Mouse (Mus musculus): ENCODE data around the gene Aspscr1. TPM values are rescaled to one million over a fixed set of nuclear protein-coding genes. Genes with fewer than 3 reads are reported as not detected.

Aspscr1 gene
- total and polyA plus RNA-seq, 3 experiments, result 35.2 to 38.6 (median 38.3) TPM

DNA sequence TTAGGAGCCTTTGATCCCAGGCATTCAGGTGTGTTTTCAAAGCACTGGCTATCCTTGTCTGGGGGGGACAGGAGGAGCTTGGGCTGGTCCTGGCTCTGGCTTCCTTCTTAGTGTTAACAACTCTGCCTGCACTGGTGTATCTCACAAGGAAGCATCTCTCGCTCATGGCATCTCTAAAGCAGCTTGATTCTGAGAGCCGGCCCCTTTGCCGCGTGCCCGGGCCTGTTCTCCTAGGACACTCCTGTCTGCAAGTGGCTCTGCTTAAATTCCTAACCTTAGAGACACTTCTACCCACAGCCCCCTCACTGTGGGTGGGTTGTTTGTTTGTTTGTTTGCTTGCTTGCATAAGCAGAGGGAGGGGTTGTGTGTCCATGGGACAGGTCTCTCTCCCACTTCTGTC lies 35.2 kb downstream of the Aspscr1 start:
- no peak for DNase-seq
- Histone ChIP-seq H3K9ac (ENCODE audit: low read depth, low read length) (no peak overlapping the region), H3K4me3 (no peak overlapping the region), H3K4me1 (ENCODE audit: control insufficient read depth, insufficient read depth, low read length) (peaks cover 3% of the 10 kb centered on the region; the same call in 1 of the 2 replicates), H3K27ac (no peak overlapping the region), H3K27me3 (ENCODE audit: control insufficient read depth, insufficient read depth, low read length) (no peaks in the 10 kb centered on the region), H3K79me2 (replicated peaks; ENCODE audit: control insufficient read depth, insufficient read depth, low read length) (no peaks in the 10 kb centered on the region), H3K36me3 (ENCODE audit: control insufficient read depth, insufficient read depth, low read length) (no peaks in the 10 kb centered on the region)
- 68% methylated on average over 5 of the region's 5 CpGs for WGBS
- intact Hi-C loops (cut with DNase I), result no loop called here
- TF ChIP-seq CTCF (IDR thresholded peaks at IDR 0.05) (no peak), EP300 (IDR thresholded peaks at IDR 0.05; ENCODE audit: insufficient read depth, low read depth, low read length) (no peak), POLR2A (IDR thresholded peaks at IDR 0.05; ENCODE audit: insufficient read depth, low read depth, low read length) (no peak)

DNA sequence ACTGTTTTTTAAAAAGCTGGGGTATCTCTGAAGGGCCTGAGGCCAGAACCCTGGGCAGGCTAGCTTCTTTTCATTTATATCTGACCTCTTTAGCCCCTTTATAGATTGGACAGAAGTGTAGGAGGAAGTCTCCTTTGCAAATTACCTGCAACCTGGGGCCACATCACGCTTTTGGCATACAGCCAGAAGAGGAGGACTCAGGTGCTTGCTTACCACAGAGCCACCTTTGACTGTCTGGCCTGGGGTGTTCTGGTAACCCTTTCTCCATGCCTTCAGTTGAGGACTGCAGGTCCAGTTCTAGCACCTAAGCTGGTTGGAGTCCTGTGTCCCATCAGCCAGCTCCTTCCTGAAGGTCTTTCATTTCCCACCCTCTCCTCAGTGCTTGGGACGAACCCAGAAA lies 36.8 kb downstream of the Aspscr1 start:
- peaks cover 3% of the 10 kb centered on the region; the same call in 1 of the 2 replicates for H3K4me1 ChIP-seq (ENCODE audit: control insufficient read depth, insufficient read depth, low read length)
- no peaks in the 10 kb centered on the region for H3K27me3 ChIP-seq (ENCODE audit: control insufficient read depth, insufficient read depth, low read length)
- intact Hi-C loops (cut with DNase I), result no loop called here
- H3K9ac ChIP-seq (ENCODE audit: low read depth, low read length), result no peak overlapping the region
- no peak overlapping the region for H3K4me3 ChIP-seq
- no peak for TF ChIP-seq EP300 (IDR thresholded peaks at IDR 0.05; ENCODE audit: insufficient read depth, low read depth, low read length)
- no peaks in the 10 kb centered on the region for H3K36me3 ChIP-seq (ENCODE audit: control insufficient read depth, insufficient read depth, low read length)
- no peak overlapping the region for H3K27ac ChIP-seq
- no peak for DNase-seq
- WGBS, result 88% methylated on average over 2 of the region's 2 CpGs
- no peaks in the 10 kb centered on the region for H3K79me2 ChIP-seq (replicated peaks; ENCODE audit: control insufficient read depth, insufficient read depth, low read length)

DNA sequence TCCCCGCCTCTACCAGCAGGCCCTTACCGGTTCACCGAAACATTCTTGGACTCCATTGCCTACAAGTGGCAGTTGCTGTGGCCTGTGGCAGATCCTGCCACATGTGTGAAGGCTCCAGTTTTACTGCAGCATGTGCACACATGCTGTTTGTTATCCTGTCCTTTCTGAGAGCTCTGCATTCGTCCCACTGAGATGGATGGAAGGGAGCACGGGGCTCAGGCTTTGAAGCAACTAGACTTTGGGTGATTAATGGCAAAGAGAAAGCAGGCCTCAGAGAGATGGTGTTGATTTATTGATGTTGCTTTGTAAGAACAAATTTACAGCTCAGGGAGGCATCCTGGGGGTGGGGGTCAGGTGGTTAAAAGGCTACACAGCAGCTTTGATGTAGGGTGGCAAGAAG lies 37.9 kb downstream of the Aspscr1 start:
- Histone ChIP-seq H3K36me3 (ENCODE audit: control insufficient read depth, insufficient read depth, low read length) (no peaks in the 10 kb centered on the region), H3K27me3 (ENCODE audit: control insufficient read depth, insufficient read depth, low read length) (no peaks in the 10 kb centered on the region), H3K79me2 (replicated peaks; ENCODE audit: control insufficient read depth, insufficient read depth, low read length) (no peaks in the 10 kb centered on the region), H3K27ac (no peak overlapping the region), H3K4me3 (no peak overlapping the region), H3K4me1 (ENCODE audit: control insufficient read depth, insufficient read depth, low read length) (peaks cover 5% of the 10 kb centered on the region; the same call in 1 of the 2 replicates), H3K9ac (ENCODE audit: low read depth, low read length) (no peak overlapping the region)
- intact Hi-C loops (cut with DNase I), result loop anchor here (5.0 kb wide), 1 partner anchor 128 kb away; the partner anchor contains the start of gene Arhgdia
- WGBS, result 90% methylated on average over 5 of the region's 5 CpGs
- no peak for TF ChIP-seq POLR2A (IDR thresholded peaks at IDR 0.05; ENCODE audit: insufficient read depth, low read depth, low read length)
- TF ChIP-seq EP300 (IDR thresholded peaks at IDR 0.05; ENCODE audit: insufficient read depth, low read depth, low read length), result no peak
- TF ChIP-seq CTCF (IDR thresholded peaks at IDR 0.05), result no peak
- no peak for DNase-seq

DNA sequence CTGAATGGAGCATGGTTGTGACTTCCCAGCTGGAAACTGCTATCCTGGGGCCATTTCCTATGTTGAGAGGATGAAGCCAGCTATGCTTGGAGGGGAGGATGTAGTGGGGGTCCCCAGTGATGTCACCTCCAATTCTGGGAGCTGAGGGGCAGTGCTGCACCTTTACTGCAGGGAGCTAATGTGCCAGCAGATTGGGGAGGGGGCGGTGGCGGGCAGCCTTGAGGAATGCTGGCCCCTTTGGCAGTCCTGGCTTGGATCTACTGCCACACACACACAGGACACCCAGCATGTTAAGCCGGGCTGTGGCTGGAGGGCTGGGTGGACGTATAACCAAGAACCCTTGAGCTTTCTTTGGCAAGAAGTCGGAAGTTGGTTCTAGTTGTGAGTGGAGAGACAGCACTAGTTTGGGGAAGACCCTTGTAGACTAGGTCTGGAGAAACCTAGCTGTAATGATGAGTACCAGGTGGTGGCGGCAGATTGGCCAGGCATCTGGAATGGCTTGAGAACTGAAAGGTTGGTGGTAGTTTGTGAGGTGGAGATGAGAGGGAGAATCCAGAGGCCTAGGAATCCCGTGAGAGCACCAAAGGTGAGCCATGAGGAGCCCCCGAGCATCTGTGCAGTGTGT lies 39.3 kb downstream of the Aspscr1 start:
- Histone ChIP-seq H3K4me3 (no peak overlapping the region), H3K27me3 (ENCODE audit: control insufficient read depth, insufficient read depth, low read length) (no peaks in the 10 kb centered on the region), H3K9ac (ENCODE audit: low read depth, low read length) (no peak overlapping the region), H3K27ac (no peak overlapping the region), H3K79me2 (replicated peaks; ENCODE audit: control insufficient read depth, insufficient read depth, low read length) (no peaks in the 10 kb centered on the region), H3K36me3 (ENCODE audit: control insufficient read depth, insufficient read depth, low read length) (no peaks in the 10 kb centered on the region), H3K4me1 (ENCODE audit: control insufficient read depth, insufficient read depth, low read length) (peaks cover 5% of the 10 kb centered on the region; the same call in 1 of the 2 replicates)
- TF ChIP-seq EP300 (IDR thresholded peaks at IDR 0.05; ENCODE audit: insufficient read depth, low read depth, low read length) (no peak), CTCF (IDR thresholded peaks at IDR 0.05) (no peak), POLR2A (IDR thresholded peaks at IDR 0.05; ENCODE audit: insufficient read depth, low read depth, low read length) (no peak)
- 69% methylated on average over 8 of the region's 8 CpGs for WGBS
- intact Hi-C loops (cut with DNase I), result loop anchor here (1.0 to 5.0 kb wide), 5 partner anchors 53 to 223 kb away; partner anchors contain the start of genes Arhgdia and Sirt7
- DNase-seq, result no peak

DNA sequence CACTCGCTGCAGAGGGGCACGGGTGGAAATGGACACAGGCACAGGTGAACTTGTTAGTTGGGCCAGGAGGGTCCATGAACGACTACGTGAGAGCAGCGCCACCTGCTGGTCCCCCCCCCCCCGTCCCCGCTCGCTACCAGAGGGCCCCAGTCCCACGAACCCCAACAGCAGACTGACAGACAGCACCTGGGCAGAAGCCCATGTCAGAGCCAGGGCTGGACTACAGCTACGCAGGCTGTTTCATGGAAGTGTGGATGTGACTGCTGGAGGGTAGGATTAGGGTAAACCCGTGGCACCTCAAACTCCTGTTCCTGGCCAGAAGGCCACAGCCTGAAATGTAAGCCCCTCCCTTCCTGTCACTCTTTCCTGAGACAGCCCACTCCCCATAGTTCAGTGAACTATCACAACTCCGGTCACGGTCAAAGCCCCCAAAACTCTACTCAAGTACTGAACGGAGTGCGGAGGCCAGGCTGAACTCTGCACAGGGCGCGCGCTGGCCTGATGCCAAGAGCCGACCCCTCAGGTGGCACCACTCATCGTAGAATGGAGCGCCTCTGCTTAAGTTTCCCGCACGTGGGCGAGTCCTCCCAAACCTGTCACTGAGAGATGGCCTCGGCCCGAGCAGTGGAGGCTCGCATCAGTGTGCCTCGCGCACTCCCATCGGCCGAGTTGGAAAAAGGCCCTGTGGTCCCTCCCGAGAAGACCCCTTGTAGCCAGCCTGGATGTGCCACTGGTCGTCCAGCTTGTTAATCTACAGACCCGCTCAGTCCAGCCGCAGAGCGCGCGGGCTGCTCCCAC lies 40.2 kb downstream of the Aspscr1 start:
- peak; percentile 58 to 76 for DNase-seq
- Histone ChIP-seq H3K4me3 (peak overlapping the region; percentile 65), H3K4me1 (ENCODE audit: control insufficient read depth, insufficient read depth, low read length) (peaks cover 5% of the 10 kb centered on the region; the same call in 1 of the 2 replicates), H3K36me3 (ENCODE audit: control insufficient read depth, insufficient read depth, low read length) (no peaks in the 10 kb centered on the region), H3K27me3 (ENCODE audit: control insufficient read depth, insufficient read depth, low read length) (no peaks in the 10 kb centered on the region), H3K79me2 (replicated peaks; ENCODE audit: control insufficient read depth, insufficient read depth, low read length) (no peaks in the 10 kb centered on the region), H3K27ac (peak overlapping the region; percentile 76), H3K9ac (ENCODE audit: low read depth, low read length) (peak overlapping the region; percentile 58)
- TF ChIP-seq CTCF (IDR thresholded peaks at IDR 0.05) (peak; percentile 79), POLR2A (IDR thresholded peaks at IDR 0.05; ENCODE audit: insufficient read depth, low read depth, low read length) (no peak), EP300 (IDR thresholded peaks at IDR 0.05; ENCODE audit: insufficient read depth, low read depth, low read length) (no peak)
- 1% methylated on average over 38 of the region's 38 CpGs for WGBS
- intact Hi-C loops (cut with DNase I), result loop anchor here (1.0 to 5.0 kb wide), 5 partner anchors 54 to 224 kb away; partner anchors contain the start of genes Arhgdia and Sirt7
